Mouse (Mus musculus): ENCODE data around the gene Pik3ap1. TPM values are rescaled to one million over a fixed set of nuclear protein-coding genes. Genes with fewer than 3 reads are reported as not detected.
"Not testable (repeated sequence)": the region's sequence is repeated elsewhere in the genome, so short reads cannot be mapped to it uniquely, and the experiment has no call there.

Gene Pik3ap1
- polyA plus RNA-seq, 1 experiment from 2014 or later, result 5.3 TPM

DNA sequence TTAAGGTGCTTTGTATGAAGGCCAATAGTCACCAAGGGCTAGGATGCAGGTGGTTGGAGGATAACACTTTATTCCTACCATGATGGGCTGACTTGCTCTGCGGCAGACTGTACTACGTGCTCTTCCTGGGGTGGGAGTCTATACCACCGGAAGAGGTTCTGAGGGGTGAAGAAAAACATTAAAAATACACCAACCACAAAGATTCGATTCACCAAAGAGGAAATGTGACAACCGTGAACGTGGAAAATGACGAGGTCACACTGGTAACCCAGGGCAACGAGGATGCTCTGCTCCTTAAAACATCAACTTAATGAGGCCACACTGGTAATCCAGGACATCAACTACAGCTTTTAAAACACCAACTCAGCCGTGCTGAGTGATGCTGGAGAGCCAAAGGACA is 56.2 kb downstream of the Pik3ap1 start:
- no peak for DNase-seq
- Histone ChIP-seq H3K27me3 (no peaks in the 10 kb centered on the region), H3K4me1 (replicated peaks) (peaks cover 11% of the 10 kb centered on the region), H3K9ac (no peak overlapping the region), H3K27ac (no peak overlapping the region), H3K36me3 (no peaks in the 10 kb centered on the region), H3K4me3 (replicated peaks) (no peak overlapping the region), H3K4me2 (no peak overlapping the region), H3K9me3 (replicated peaks) (no peaks in the 10 kb centered on the region)
- WGBS (ENCODE audit: insufficient replicate concordance), result 71% methylated on average over 9 of the region's 9 CpGs
- no peak for ATAC-seq (ENCODE audit: low read depth)

DNA sequence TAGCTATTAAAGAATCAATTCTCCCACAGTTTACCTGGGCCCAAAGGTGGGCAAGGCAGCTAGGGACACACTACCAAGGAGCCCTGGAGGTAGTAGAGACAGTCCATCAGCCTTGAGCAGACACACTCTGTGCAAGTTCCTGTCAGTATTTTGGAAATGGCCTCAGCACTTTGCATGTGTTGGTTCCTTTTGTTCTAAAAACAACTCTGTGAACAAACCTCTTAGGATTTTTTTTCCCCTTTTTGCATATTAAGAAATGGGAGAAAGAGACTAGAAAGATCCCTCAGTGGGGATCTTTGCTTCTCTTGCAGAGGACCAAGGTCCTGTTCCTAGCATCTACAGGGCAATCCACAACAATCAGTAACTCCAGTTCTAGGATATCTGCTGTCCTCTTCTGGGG is 61.1 kb downstream of the Pik3ap1 start:
- Histone ChIP-seq H3K36me3 (no peaks in the 10 kb centered on the region), H3K27ac (no peak overlapping the region), H3K4me1 (replicated peaks) (peaks cover 5% of the 10 kb centered on the region; the same call in 1 of the 2 replicates), H3K9ac (no peak overlapping the region), H3K4me3 (replicated peaks) (no peak overlapping the region), H3K9me3 (replicated peaks) (no peaks in the 10 kb centered on the region), H3K27me3 (no peaks in the 10 kb centered on the region), H3K4me2 (no peak overlapping the region)
- DNase-seq, result no peak
- no peak for ATAC-seq (ENCODE audit: low read depth)

DNA sequence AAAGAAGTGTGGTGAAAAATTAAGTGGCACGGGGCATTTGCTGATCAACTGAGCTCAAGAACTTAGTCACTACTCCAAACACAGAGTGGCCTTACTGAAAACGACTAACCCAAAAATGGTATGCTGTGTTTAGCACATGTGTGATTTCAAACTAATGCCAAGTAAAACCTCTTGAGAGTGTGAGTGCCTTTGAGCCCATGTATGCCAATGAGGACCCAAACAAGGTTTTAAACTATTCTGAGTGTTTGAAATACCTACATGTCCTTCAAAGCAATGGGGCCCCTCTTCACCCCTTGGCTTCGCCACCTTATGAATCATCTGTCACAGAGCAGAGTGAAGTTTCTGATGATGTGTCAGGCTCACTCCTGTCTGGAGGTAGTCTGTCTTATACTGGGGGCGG is 61.8 kb downstream of the Pik3ap1 start:
- Histone ChIP-seq H3K9me3 (replicated peaks) (no peaks in the 10 kb centered on the region), H3K4me1 (replicated peaks) (peaks cover 5% of the 10 kb centered on the region; the same call in 1 of the 2 replicates), H3K4me2 (no peak overlapping the region), H3K4me3 (replicated peaks) (no peak overlapping the region), H3K27me3 (no peaks in the 10 kb centered on the region), H3K27ac (no peak overlapping the region), H3K36me3 (no peaks in the 10 kb centered on the region), H3K9ac (no peak overlapping the region)
- WGBS (ENCODE audit: insufficient replicate concordance), result 57% methylated on average over 4 of the region's 4 CpGs
- DNase-seq, result no peak
- ATAC-seq (ENCODE audit: low read depth), result no peak

DNA sequence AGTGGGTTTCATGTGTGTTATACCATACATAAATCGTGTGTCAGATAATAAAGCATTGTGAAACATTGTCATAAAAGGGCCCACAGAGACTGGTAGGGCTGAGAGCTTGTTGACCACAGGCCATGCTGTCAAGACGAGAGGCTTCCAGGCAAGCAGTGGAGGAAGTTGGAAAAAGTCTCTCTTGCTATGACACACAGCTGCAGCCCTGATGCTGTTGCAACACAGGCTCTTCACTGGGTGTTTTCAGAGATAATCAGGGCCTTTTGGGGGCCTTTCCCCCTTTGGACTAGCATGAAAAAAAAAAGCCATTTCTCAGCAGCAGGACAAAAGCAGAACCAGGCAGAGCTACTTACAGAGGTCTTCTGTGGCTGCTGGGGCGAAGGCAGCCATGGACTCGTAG is 63.8 kb downstream of the Pik3ap1 start:
- Histone ChIP-seq H3K27ac (peak overlapping the region; percentile 56; the same call in 1 of the 2 replicates), H3K9ac (no peak overlapping the region), H3K9me3 (replicated peaks) (no peaks in the 10 kb centered on the region), H3K27me3 (no peaks in the 10 kb centered on the region), H3K36me3 (no peaks in the 10 kb centered on the region), H3K4me1 (replicated peaks) (peaks cover 3% of the 10 kb centered on the region; the same call in 1 of the 2 replicates), H3K4me2 (no peak overlapping the region), H3K4me3 (replicated peaks) (no peak overlapping the region)
- no peak for DNase-seq
- no peak for ATAC-seq (ENCODE audit: low read depth)
- 32% methylated on average over 4 of the region's 4 CpGs for WGBS (ENCODE audit: insufficient replicate concordance)

DNA sequence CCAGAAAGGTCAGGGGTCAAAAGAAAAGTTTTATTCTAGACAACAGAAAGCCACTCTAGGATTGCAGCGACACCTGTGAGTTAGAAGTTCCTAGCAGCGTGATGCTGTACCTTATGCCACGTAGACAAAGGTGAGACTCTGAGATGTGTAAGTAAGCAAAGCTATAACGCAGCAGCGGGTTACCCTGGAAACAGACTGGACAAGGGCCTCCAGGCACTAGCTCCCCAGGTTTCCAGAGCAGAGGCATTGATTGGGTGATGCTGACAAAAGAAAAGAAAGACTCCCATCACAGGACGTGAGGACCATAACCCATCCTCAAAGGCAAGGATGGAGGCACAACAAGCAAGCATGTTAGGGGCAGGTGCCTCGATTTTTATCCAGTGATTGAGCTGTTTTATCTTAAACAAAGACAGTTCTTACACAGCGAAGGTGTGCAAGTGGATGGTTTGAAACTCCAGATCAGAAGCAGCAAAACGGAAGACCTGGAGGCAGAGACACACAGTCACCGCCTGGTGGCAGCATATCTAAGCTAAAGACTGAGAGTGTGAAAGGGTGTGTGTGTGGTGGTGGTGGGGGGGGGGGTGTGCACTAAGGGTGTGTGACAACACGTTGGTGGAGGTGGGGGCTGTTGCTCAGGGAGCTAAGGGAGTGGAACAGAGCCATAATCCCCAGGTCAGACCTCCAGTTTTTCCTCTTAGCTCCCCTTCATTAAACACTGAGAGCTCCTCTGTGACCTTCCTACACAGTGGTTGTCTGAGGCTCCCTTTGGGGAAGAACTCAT is 67.4 kb downstream of the Pik3ap1 start:
- Histone ChIP-seq H3K4me3 (replicated peaks) (no peak overlapping the region), H3K9ac (no peak overlapping the region), H3K27me3 (no peaks in the 10 kb centered on the region), H3K9me3 (replicated peaks) (no peaks in the 10 kb centered on the region), H3K4me2 (no peak overlapping the region), H3K36me3 (no peaks in the 10 kb centered on the region), H3K27ac (no peak overlapping the region), H3K4me1 (replicated peaks) (no peaks in the 10 kb centered on the region; the same call in 1 of the 2 replicates)
- ATAC-seq (ENCODE audit: low read depth) (no peak), DNase-seq (no peak)
- WGBS (ENCODE audit: insufficient replicate concordance), result 45% methylated on average over 11 of the region's 11 CpGs

DNA sequence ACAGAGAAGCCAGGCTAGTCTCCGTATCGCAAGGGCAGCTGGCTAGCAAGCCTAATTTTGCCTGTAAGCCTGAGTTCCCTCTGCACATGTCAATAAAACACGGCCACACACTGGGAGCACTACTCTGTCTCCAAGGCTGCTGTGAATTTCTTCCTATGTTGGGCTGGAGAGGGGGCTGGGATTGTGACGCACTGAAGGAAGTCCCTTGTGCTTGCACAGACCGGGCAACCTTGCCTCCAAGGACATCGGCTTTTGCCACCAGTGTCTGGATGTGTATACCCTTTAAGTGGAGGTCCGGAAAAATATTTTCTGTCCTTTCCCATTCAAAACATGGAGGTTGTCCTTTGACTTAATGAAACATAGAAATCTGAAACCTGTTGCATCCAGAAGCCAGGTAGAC is 70.2 kb downstream of the Pik3ap1 start:
- H3K9me3 ChIP-seq (replicated peaks), result no peaks in the 10 kb centered on the region
- H3K36me3 ChIP-seq, result no peaks in the 10 kb centered on the region
- WGBS (ENCODE audit: insufficient replicate concordance), result 81% methylated on average over 7 of the region's 7 CpGs
- no peak for DNase-seq
- H3K27me3 ChIP-seq, result no peaks in the 10 kb centered on the region
- H3K4me3 ChIP-seq (replicated peaks), result no peak overlapping the region
- no peak overlapping the region for H3K27ac ChIP-seq
- H3K4me2 ChIP-seq, result no peak overlapping the region
- ATAC-seq (ENCODE audit: low read depth), result no peak
- no peak overlapping the region for H3K9ac ChIP-seq
- H3K4me1 ChIP-seq (replicated peaks), result peaks cover 22% of the 10 kb centered on the region

DNA sequence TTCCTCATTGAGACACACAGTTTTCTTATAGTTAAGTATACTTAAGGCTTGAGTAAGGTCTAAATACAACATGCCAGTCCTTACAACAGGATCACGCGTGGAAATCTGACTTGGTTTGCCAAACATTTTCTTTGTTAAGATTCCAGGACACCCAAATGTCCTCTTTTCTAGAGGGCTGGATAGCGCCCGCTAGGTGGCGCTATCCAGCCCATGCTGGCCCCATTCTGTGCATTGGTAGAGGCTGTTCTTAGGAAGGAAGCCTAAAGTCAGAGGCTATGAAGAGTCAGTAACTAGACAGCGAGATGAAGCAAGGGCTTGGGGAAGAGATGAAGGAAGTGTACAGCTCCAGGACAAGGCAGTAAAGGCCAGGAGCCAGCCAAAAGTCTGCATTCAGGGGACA is 71.2 kb downstream of the Pik3ap1 start:
- DNase-seq (no peak), ATAC-seq (ENCODE audit: low read depth) (no peak)
- WGBS (ENCODE audit: insufficient replicate concordance), result 12% methylated on average over 6 of the region's 6 CpGs
- Histone ChIP-seq H3K27me3 (no peaks in the 10 kb centered on the region), H3K36me3 (no peaks in the 10 kb centered on the region), H3K9me3 (replicated peaks) (no peaks in the 10 kb centered on the region), H3K9ac (no peak overlapping the region), H3K4me2 (no peak overlapping the region), H3K27ac (no peak overlapping the region), H3K4me1 (replicated peaks) (peaks cover 22% of the 10 kb centered on the region), H3K4me3 (replicated peaks) (no peak overlapping the region)

DNA sequence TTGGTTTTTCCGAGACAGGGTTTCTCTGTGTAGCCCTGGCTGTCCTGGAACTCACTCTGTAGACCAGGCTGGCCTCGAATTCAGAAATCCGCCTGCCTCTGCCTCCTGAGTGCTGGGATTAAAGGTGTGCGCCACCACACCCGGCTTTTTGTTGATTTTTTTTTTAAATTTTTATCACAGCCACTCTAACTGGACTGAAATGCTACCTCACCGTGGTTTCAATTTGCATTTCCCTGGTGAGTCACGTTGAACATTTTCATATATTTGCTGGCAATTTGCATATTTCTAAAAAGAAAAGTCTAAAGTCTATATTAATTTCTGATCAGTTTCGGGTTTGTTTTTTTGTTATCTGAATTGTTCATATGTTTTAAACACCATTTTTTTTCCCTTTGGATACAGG is 72.3 kb downstream of the Pik3ap1 start:
- 69% methylated on average over 8 of the region's 8 CpGs for WGBS (ENCODE audit: insufficient replicate concordance)
- not testable (repeated sequence) for H3K4me3 ChIP-seq (replicated peaks); H3K27ac ChIP-seq; DNase-seq; ATAC-seq (ENCODE audit: low read depth); H3K9ac ChIP-seq; H3K9me3 ChIP-seq (replicated peaks); H3K27me3 ChIP-seq; H3K4me2 ChIP-seq; H3K36me3 ChIP-seq
- peaks cover 22% of the 10 kb centered on the region for H3K4me1 ChIP-seq (replicated peaks)

DNA sequence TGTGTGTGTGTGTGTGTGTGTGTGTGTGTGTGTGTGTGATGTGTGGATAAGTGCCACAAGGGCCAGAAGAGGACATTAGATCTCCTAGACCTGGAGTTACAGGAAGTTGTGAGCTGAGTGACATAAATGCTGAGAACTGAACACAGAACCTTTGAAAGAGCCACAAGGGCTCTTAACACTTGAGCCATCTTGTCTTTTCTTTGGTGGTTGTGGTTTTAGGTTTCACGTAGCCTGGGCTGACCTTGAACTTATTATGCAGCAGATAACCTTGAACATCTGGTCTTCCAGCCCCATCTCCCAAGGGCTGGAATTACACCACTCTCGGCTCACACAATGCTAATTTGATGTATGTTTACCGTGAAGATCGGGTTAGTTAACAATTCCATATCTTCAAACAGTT is 72.9 kb downstream of the Pik3ap1 start:
- Histone ChIP-seq H3K27me3 (no peaks in the 10 kb centered on the region), H3K9me3 (replicated peaks) (no peaks in the 10 kb centered on the region), H3K4me1 (replicated peaks) (peaks cover 22% of the 10 kb centered on the region), H3K4me3 (replicated peaks) (no peak overlapping the region), H3K9ac (no peak overlapping the region), H3K36me3 (no peaks in the 10 kb centered on the region), H3K27ac (no peak overlapping the region), H3K4me2 (no peak overlapping the region)
- ATAC-seq (ENCODE audit: low read depth) (no peak), DNase-seq (no peak)
- WGBS (ENCODE audit: insufficient replicate concordance), result 61% methylated on average over 4 of the region's 4 CpGs

DNA sequence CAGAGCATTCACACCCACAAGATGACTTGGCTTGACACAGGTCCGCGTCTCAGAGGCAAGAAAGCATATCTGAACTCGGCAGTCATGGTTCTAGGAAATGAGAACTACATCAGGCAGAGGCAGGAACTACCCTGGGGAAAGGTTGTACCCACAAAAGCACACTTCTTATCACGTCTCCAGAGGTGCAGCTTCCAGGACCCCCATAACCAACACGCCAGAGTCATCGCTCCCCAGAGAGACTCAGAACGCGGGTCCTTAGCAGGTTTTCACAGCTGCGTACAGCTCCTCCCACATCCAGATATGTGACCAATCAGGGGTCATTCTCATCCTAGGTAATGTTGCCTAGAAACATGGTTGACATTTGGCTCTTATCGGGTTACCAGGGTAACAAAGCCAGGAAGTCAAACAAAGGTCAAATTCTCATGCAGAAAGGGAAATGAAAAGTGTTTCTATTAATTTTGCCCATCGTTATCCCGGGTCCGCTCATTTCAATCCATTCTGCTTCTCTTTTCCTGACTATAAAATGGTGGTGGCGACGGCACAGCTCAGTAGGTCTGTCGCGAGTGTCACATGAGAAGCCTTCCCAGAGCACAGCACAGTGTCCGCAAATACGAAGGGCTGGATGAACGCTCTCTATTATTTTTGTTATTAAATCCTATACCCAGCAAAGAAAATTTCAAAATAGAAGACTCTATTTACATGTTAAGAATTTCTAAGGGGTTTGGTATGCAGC is 73.8 kb downstream of the Pik3ap1 start:
- Histone ChIP-seq H3K9me3 (replicated peaks) (no peaks in the 10 kb centered on the region), H3K27me3 (no peaks in the 10 kb centered on the region), H3K9ac (no peak overlapping the region), H3K4me2 (peak overlapping the region; percentile 67), H3K4me3 (replicated peaks) (peak overlapping the region; percentile 48), H3K4me1 (replicated peaks) (peaks cover 22% of the 10 kb centered on the region), H3K36me3 (no peaks in the 10 kb centered on the region), H3K27ac (peak overlapping the region; percentile 67)
- DNase-seq, result peak; percentile 71
- WGBS (ENCODE audit: insufficient replicate concordance), result 25% methylated on average over 20 of the region's 20 CpGs
- ATAC-seq (ENCODE audit: low read depth), result peak; percentile 88

DNA sequence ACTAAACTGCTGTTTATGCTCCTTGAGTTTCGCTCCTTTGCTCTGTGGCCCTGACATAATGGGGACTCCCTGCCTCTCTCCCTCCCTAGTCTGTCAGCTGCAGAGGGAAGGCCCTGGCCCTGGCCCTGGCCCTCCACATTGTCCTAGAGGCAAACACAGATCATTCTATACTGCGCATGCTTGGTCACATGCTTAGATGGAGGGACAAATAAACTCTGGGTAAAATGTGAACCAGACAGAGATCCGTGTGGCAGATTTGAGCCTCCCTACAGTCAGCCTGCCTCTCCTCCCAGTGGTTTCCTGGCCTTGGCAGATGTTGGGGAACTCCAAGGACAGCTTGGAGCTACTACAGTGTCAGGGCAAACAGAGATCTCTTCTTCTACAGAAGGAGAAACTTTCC is 81.0 kb downstream of the Pik3ap1 start:
- Histone ChIP-seq H3K4me1 (replicated peaks) (no peaks in the 10 kb centered on the region), H3K27me3 (no peaks in the 10 kb centered on the region), H3K4me3 (replicated peaks) (no peak overlapping the region), H3K9me3 (replicated peaks) (no peaks in the 10 kb centered on the region), H3K9ac (no peak overlapping the region), H3K4me2 (no peak overlapping the region), H3K36me3 (no peaks in the 10 kb centered on the region), H3K27ac (no peak overlapping the region)
- ATAC-seq (ENCODE audit: low read depth) (no peak), DNase-seq (no peak)
- WGBS (ENCODE audit: insufficient replicate concordance), result 74% methylated on average over 3 of the region's 3 CpGs

DNA sequence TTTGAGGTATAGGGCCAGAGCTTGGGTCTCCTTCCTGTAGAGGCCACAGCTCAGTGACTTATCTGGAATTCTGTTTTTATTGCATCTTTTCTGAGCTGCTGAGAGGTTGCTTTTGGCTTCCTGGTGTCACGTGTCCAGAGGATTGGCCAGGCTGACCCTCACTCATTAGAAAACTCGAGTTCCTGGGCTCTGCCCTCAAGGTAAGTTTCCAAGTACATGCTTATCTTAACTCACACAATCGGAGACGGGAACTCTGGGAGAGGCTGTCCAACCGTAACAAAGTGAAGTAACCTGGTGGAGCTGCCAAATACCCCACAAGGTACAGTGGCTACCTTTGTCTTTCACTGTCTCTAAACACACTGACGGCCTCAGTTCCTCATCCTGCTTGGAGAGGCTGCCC is 81.5 kb downstream of the Pik3ap1 start:
- no peak overlapping the region for H3K27ac ChIP-seq
- DNase-seq (no peak), ATAC-seq (ENCODE audit: low read depth) (no peak)
- no peaks in the 10 kb centered on the region for H3K4me1 ChIP-seq (replicated peaks)
- no peak overlapping the region for H3K9ac ChIP-seq
- H3K27me3 ChIP-seq, result no peaks in the 10 kb centered on the region
- no peaks in the 10 kb centered on the region for H3K9me3 ChIP-seq (replicated peaks)
- H3K4me3 ChIP-seq (replicated peaks), result no peak overlapping the region
- no peaks in the 10 kb centered on the region for H3K36me3 ChIP-seq
- no peak overlapping the region for H3K4me2 ChIP-seq
- 62% methylated on average over 6 of the region's 6 CpGs for WGBS (ENCODE audit: insufficient replicate concordance)
